Mouse (Mus musculus) megakaryocyte progenitor cell, adult 5-6 weeks (primary cell): ENCODE measurements at regions not wholly inside any gene's neighbourhood (a gene's known extent, or its start where the extent isn't known, plus 50 kb on each side); places are given as distances from the start of the nearest gene placed in this dataset.

Experiments used
- ATAC-seq: replicated peaks from 2 replicates; pipeline ENCODE4 v1.8.0; 2016; ENCODE audit warnings: mild to moderate bottlenecking, moderate TSS enrichment, inconsistent platforms; ENCODE audit not compliant: poor library complexity

DNA sequence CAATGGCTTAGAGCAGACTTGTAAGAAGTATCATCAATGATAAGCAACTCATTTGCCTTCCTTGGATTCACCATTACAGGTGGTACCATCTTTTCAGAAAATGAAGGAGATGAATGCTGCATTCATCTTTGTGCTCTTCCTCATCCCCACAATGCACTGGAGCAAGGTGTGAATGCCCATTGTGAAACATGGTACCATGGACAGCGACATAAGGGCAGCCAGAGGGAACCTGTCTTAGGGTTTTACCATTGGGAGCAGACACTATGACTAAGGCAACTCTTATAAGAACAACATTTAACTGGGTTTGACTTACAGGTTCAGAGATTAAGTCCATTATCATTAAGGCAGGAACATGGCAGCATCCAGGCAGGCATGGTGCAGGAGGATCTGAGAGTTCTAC, 60.1 kb upstream of the Kcnj6 start:
- ATAC-seq = no peak

DNA sequence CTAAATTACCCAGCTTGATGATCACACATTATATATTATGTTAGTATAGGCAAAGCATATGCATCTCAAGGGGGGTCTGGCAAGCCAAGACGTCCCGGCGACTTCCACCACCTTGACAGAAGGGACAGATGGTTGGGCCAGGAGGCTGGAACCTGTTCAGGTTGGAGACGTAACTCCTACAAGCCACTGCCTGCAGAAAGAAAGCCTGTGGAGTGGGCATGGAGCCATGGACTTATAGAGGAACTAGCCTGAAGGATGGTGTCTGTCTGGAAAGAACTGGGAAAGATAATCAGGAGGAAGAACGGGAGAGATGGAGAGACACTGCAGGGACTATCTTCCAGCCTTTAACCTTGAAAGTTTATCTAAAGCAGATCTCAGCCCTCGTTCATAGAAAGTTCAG, 66.9 kb upstream of the Kcnj6 start:
- no peak for ATAC-seq

DNA sequence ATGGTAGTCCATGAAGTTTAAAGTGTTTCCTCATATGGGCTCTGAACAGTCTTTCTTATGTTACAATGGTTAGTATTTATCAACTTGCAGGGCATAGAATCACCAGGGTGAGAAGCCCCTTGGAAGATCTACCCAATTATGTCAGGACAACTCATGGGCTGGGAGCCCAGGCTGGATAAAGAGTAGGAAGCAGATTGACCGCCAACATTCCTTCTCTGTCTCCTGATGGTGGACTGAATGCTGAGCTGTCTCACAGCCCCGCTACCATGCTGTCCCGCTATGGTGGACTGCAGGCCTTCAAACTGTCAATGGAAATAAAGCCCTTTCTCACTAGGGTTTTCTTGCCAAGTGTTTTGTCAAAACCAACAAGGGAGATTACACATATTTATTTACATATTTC, 69.2 kb upstream of the Kcnj6 start:
- no peak for ATAC-seq

DNA sequence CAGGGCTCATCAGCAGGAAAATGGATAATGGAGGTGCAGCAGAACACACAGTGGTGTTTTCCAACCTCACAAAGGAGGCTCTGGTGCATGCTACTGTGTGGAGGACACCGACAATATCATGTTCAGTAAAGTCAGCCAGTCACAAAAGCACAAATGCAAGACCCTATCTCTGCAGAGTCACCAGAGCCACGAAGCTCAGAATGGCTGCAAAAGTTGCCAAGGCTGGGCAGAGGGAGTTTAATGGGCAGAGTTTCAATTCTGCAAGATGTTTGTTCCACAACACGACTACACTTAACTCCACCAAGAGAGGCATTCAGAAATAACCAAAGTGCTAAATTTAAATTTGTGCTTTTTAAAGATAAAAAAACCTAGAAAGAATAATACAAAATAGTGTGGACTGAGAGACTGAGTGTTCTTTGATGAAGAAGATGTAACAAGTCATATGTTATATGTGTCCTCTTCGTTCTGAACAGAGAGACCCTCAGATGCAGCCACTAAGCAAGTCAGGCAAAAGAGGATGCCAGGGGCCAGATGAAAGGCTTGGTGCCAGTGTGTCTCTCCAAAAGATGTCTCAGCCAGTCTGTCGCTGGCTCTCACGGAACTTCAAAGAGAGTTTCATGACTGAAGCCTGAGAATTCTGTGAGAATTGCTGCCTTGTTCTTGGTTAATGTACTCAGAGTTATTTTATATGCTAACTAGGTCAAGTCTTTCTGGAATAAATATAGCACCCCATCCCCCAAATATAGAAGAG, 95.1 kb upstream of the Kcnj6 start:
- ATAC-seq = no peak

DNA sequence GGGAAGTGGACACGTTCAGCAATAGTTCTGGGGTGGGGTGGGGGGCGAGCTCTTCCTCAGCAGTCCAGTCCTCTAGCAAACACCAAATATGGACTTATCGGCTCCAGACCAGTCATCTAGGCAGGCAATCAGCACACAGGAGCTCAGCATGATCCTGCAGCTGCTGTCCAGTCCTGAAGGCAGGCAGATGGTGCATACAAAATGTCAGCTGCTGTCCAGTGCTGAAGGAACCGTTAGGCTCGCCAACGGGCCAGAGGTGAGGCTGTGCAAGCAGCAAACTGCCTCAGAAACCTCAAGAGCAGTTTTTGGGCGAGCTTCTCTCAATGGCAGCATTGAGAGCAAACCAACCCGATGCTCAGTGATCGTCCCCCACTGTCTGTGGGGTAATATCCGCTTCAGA, 96.3 kb upstream of the Kcnj6 start:
- peak; percentile 68 for ATAC-seq

DNA sequence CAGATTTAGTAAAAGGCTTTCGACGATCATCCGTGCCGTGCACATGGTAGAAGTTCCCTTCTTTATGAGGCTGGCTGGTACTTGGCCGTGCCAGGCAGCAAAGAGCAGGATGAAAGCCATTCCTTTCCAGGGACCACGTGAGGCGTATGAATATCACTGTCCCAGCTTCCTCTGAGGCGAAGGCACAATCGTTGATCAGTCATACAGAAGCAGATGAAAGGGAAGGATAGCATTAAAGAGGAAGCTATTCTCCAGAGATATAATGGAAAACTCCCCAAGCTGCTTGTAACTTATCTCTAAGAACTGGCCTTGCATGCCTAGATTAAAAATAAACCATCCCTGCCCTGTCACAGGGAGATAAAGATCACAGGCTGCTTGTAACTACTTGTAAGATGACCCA, 103.5 kb upstream of the Kcnj6 start:
- ATAC-seq = no peak

DNA sequence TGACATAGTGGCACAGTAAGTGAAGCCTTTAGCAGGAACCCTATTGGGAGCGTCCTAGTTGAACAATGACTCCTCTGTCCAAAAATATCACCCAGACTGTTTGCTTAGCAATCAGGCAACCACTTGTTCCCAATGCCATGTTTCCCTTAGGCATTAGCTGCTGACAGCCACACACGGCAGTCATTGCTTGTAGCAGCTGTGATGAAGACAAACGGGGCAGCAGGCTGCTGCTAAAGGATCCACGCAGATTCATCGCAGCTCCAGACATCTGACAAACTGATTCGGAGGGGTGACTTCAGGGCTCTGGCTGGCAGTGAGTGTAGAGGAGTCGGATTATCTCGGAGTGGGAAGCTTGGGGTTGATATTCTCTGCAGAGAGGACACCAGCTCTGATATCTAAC, 120.0 kb upstream of the Kcnj6 start:
- ATAC-seq = no peak

DNA sequence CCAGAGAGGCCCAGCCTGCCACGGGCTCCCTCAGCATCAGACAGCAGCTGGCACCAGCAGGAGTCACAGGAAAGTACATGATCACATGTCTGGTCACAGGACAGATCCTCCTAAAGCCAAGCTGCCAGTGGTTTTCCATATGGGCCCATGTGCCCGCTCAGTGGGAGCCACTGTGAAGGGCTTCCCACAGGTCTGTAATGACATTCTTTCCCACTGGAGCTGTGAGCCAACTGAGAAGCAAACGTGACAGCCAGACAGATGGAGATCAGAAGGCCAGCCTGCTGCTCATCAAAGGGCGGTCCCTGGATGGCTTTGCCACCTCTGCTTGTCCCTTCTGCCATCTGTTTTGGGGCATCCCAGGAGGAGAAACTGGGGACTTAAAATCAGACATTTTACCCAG, 121.8 kb upstream of the Kcnj6 start:
- ATAC-seq = no peak

DNA sequence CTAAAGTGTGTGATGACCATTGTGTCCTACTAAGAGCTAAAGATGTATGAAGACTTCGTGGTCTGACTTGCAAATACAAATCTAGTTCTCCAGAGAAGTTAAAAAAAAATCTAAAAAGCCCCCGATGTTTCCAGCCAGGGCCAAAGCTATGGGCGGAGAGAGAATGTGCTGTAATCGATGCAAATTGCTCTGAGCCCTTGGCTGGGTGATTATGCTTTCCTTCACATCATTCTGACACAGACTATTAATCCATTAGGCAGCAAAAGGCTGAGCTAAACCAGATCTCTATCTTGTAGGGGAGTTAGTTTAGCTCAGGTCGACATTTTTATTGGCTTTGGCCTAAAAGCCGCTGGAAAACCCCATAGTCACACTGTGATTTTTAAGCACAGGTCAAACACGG, 124.5 kb upstream of the Kcnj6 start:
- no peak for ATAC-seq

DNA sequence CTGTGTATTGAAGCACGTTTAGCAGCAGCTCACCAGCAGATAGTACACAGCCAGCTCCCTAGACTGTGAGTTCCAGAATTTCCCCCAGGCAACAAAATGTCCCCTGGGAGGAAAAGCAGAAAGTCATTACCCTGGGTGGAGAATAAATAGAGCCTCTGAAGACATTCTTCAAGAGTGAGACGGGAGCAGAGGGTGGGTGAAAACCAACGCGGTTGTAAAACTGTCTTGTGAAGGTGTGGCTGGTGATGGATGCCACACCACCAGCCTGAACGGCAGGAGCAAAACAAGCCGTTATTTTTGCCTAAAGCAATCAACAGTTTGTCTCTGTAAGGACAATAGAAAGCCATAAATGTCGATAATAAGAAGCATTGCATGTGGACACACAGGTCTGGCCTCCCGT, 129.7 kb upstream of the Kcnj15 start:
- ATAC-seq = no peak

DNA sequence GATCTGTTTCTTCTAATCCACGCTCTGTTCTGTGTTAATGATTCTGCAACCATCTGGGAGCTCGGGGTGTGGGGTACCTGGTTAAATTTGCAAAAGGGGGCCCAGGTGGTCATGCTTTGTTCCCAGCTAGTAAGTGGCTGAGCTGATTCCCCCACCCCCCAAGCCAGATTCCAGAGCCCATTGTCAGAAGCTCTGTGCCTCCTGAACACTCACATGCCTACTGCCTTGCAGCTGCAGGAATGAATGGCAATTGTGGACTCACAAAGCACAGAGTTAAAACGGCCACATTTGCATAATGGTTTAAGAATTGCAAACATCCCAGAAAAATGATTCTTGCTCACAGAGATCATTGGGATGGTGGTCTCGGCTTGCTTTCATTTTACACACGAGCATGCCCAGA, 125.5 kb upstream of the Kcnj15 start:
- ATAC-seq = no peak

DNA sequence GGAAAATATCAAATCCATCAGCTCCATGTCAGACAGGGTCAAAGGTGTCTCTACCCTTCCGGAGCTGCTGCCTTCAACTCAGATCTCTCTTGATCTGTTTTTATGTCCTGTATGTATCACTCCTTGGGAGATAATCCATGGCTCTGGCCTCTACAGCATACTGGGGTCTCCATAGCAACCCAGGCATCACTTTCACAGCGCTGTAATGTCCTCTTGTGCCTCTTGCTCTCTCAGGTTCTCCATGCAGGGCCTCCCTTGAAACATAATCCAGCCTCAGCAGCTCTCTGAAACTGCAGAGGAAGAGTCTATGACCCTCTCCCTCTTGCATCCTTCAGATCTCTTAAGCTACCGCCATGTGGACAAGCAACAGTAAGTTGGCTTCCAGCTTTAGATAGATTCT, 118.5 kb upstream of the Kcnj15 start:
- no peak for ATAC-seq

DNA sequence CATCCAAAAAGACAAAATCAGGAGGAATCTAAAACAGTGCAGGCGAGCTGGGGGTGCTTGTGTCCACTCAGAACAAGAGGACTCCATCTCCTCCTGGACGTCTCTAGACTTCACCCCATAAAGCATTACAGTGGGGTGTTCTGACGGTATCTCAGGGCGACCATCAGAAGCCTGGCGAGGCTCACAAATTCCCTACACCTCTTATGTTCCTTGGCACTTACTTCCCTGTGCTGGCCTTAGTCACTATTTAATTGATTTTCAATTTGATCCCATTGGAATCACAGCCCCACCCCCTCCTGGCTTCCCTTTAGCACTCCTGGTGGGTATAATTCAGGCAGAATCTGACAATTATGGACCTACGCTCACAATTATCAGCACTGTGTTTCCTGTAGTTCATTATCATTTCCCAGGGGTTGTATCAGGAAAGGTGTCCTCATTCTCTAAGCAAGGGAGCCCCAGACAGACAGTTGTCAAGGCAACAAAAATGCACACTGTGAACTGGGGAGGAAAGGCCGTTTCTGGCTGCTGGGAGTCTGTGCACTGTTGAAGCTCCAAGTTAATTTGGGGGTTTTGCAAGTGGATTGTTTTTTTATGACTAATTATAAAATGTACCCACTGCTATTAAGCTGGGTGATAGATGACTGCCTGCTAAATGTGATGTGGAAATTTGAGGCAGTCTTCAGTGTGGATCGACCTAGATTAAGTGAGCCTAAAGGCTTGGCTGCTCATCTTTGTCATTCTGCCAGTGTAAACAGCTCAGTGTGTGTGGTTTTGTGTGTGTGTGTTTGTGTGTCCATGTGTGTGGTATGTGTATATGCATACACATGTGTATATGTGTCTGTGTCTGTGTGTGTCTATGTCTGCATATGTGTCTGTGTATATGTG, 115.6 kb upstream of the Kcnj15 start:
- ATAC-seq = no peak

DNA sequence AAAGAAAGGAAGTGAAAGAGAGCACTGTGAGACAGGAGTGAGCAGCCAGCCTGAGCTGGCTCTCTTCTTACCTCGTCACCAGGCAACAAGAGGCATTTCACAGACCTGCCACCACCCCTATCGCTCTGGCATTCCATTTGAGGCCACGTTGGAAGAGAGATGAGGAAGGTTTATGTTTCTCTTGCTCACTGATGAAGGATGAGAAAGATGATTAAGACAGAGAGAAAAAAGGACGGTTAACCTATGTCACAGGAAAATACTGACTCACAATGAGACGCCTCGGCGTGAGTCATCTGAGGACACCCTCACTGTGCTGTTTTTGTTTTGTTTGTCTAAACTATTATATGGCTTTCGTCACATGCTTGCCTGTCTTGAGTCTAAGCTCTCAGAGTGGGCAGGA, 106.9 kb upstream of the Kcnj15 start:
- no peak for ATAC-seq

DNA sequence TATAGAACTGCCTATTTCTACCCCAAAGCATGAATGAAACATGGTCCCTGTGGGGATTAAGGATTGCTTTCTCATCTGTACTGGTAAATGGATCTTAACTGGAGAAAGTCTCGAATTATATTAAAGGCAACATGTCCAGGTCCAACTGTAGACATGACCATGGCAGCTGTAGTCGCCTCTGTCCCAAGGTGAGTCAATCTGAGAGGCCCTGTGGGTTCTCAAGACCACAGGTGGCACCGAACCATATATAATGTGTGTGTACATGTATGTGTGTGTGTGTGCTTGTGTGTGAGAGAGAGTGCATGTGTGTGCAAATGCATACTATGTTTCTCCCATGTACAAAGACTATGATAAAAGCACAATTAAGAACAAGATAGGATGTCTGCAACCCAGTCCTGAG, 105.9 kb upstream of the Kcnj15 start:
- no peak for ATAC-seq

DNA sequence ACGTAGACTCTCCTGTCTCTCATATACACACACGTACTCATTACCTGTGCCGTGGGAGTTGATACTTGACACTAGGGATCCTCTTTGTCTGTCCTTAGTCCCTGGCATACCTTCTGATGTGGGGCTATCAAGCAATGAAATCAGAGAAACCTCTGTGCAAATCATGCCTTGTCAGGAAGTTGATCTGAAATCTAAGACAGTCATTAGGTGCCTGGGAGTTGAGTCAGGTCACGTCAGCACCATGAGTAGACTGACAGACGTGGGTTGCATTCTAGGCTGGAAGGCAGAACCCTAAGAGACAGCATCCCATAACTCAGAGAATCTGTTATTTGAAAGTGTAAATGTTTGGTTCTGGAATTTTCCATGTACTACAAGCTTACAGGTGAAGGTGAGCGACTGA, 105.4 kb upstream of the Kcnj15 start:
- ATAC-seq = no peak

DNA sequence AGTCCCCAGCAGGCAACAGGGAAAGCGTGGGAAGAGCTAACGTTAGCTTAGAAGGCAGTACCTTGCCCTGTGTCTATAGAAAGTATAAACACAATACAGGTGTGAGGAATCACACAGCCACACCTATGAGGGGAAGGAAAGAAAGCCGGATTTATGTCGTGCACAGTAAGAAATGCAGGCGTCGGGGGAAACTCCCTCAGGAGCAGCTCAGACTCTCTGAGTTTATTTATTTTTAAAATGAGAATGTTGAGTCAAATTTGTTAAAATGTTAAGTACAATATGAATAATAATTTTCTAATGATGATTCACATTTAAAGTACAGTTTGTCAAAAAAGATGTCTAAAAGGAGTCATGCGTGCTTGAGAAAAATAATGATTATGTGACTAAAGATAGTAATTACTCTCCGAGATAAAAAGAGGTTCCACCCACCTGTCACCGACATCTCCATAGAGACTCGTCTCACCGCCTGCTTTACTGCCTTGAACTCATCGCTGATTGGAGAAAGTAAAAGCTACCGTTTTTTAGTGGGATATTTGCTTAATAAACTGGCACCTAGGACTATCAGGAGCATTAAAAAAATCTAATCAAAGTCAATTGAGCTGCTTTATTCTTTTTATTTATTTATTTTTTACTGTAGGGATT, 104.5 kb upstream of the Kcnj15 start:
- ATAC-seq = no peak

DNA sequence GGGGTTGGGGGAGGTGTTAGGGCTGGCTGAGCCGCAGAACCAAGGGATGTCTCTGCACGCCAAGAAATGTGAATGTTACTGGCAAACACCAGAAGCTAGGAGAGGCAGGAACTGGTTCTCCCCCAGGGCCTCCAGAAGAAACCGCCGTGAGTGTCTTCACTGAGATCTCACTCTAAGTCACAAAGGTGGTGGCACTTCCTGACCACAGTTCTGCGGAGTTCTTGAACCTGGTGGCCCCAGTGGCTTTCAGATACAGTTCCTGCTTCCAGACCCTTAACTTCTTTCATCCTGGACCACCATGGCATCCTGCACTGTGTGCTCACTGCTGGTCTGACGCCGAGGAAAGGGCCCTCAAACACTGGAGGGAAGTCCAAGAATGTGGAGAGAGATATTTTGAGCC, 89.0 kb upstream of the Kcnj15 start:
- no peak for ATAC-seq

DNA sequence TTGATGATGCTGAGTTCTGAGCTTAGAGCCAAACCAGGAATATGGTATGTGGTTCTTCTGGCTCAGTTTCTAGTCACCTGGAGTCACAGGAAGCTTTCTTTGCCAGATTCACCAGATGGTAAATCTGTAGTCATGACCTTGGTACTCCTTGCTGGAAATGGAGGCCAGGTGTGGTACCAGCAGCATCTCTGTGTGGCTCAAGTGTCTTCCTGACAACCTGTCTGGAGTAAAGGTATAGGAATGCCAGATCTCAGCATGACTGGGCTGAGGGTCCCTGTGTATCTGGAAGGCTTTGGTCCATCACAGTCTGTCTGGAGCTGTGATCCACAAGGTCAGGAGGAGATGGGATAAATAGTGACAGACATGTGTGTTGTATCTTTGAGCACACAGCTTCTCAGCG, 88.0 kb upstream of the Kcnj15 start:
- no peak for ATAC-seq

DNA sequence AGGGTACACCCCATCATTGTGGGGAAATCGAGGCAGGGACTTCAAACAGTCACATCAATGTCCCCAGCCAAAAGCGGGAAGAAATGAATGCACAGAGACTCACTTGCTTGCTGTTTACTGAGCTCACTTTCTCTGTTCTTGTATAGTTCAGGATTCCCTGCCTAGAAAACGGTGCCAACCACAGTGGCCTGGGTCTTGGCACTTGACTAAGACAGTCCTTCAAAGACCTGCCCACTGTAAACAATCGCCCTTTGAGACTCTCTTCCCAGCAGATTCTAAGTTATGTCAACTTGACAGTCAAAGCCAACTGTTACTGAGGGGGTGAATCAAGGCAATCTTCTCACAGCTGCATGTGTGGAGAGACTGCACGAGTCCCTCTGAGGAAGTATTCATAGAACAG, 76.8 kb upstream of the Kcnj15 start:
- ATAC-seq = no peak

DNA sequence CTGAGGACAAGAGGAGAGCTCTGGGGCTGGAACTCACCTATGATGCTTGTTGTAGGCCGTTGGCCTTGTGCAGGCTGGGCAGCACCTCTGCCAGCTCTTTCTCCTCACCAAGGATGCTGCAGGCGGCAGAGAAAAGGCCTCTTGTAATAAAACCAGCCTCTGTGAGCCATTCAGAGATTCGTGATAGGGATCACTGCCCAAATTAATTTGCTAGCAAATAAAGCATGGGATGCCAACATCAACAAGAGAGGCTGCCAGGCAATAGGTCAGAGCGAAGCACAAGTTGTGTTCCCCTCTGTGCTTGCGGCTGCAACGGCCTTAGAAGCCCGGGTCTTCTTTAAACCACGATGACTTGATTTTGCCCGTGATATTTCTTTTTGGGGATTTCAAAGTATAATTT, 72.0 kb upstream of the Kcnj15 start:
- no peak for ATAC-seq

DNA sequence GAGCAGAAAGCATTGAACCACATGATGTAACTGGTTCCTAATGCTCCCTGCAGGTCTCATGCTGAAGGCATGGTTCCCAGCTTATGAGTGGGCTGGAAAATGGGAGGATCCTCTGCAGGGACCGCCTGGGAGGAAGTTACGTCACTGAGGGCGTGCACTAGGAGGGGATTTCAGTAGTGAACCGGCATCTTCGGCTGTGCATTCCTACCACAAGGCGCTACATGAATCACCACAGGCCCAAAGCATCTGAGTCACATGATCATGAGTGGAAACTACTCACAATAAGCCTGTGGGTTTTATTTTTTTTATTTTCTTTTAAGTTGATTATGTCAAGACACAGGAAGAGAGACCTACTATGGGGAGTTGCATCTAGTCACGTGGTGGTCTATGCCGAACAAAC, 68.2 kb upstream of the Kcnj15 start:
- ATAC-seq = peak; percentile 60
